ENCODE assay signal across 10 mouse cellular contexts in the genomic region with DNA sequence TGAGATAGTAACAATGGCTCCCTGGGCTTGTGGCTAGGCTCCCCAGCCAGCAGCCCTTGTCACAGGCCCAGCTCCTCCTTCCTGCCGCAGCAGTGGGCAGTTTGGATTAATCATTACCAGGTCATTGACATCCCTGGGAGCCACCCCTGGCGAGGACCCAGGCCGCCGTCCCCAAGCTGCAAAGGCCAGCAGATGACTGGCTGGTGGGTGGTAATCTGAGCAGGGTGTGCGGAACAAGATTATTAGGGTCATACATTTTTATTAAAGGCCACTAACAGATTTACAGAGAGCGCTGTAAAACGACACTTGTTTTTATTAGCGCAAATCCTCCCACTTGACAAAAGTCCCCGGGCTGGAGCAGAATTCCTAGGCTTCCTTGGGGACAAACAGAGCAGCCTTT. TPM values are rescaled to one million over a fixed set of nuclear protein-coding genes. Genes with fewer than 3 reads are reported as not detected.
DNase-seq lines count a peak whose midpoint lies in the region; ATAC-seq lines count a peak whose summit lies in the region.
"Had no signal": no experiment of that assay in that cellular context is flagged by ENCODE, and none has a peak within 500 bp of the region (broad histone marks: within the 10 kb centered on the region; RNA-seq: fewer than 3 reads in every experiment).

No protein-coding gene starts in this region.

- no peak overlapping the region for H3K9ac ChIP-seq in embryonic facial prominence, embryonic 11.5 days (replicated peaks; ENCODE audit: low read length)
- H3K9ac ChIP-seq in forebrain, embryonic 15.5 days (replicated peaks) = no peak overlapping the region
- H3K9ac ChIP-seq: stomach, embryonic 15.5 days had no signal

- H3K4me2 ChIP-seq in embryonic facial prominence, embryonic 11.5 days (ENCODE audit: low read depth, low read length) = no peak overlapping the region
- H3K4me2 ChIP-seq in forebrain, embryonic 15.5 days (replicated peaks) = no peak overlapping the region
- H3K4me2 ChIP-seq: stomach, embryonic 15.5 days had no signal

- no peaks in the 10 kb centered on the region for H3K27me3 ChIP-seq in embryonic facial prominence, embryonic 11.5 days (ENCODE audit: control insufficient read depth, insufficient read depth, low read length)
- H3K27me3 ChIP-seq in forebrain, embryonic 15.5 days = no peaks in the 10 kb centered on the region
- H3K27me3 ChIP-seq: stomach, embryonic 15.5 days had no signal

- H3K9me3 ChIP-seq in embryonic facial prominence, embryonic 11.5 days (replicated peaks; ENCODE audit: control insufficient read depth, low read length) = no peaks in the 10 kb centered on the region
- H3K9me3 ChIP-seq in forebrain, embryonic 15.5 days = no peaks in the 10 kb centered on the region
- H3K9me3 ChIP-seq: stomach, embryonic 15.5 days had no signal

- H3K27ac ChIP-seq in embryonic facial prominence, embryonic 11.5 days (replicated peaks; ENCODE audit: low read depth, low read length) = no peak overlapping the region
- H3K27ac ChIP-seq in forebrain, embryonic 15.5 days (replicated peaks) = no peak overlapping the region
- H3K27ac ChIP-seq: stomach, embryonic 15.5 days had no signal

- WGBS in embryonic facial prominence, embryonic 11.5 days = 14% methylated on average over 9 of the region's 9 CpGs
- 36% methylated on average over 9 of the region's 9 CpGs for WGBS in forebrain, embryonic 15.5 days

- no peaks in the 10 kb centered on the region; the same call in 1 of the 2 replicates for H3K4me1 ChIP-seq in embryonic facial prominence, embryonic 11.5 days (ENCODE audit: control insufficient read depth, insufficient read depth, low read length)
- H3K4me1 ChIP-seq in forebrain, embryonic 15.5 days = no peaks in the 10 kb centered on the region
- H3K4me1 ChIP-seq: stomach, embryonic 15.5 days had no signal

- H3K4me3 ChIP-seq in embryonic facial prominence, embryonic 11.5 days (ENCODE audit: low read depth, low read length) = no peak overlapping the region
- H3K4me3 ChIP-seq in forebrain, embryonic 15.5 days = no peak overlapping the region
- H3K4me3 ChIP-seq: stomach, embryonic 15.5 days had no signal

- no peak; the same call in 1 of the 2 replicates for ATAC-seq in embryonic facial prominence, embryonic 11.5 days (replicated peaks; ENCODE audit: insufficient number of reproducible peaks, low FRiP score, low TSS enrichment, low read depth)
- no peak for ATAC-seq in forebrain, embryonic 15.5 days (replicated peaks)
- ATAC-seq: forebrain, embryonic 16.5 days had no signal

- H3K36me3 ChIP-seq in embryonic facial prominence, embryonic 11.5 days (replicated peaks; ENCODE audit: control insufficient read depth, insufficient read depth, low read depth, low read length) = no peaks in the 10 kb centered on the region
- no peaks in the 10 kb centered on the region for H3K36me3 ChIP-seq in forebrain, embryonic 15.5 days
- H3K36me3 ChIP-seq: stomach, embryonic 15.5 days had no signal

- peak; percentile 46 for DNase-seq in adrenal gland, adult 2 months
- no peak for DNase-seq in adrenal gland, postnatal 4 days (ENCODE audit: low spot score in 2 of 2)
- peak; percentile 4 for DNase-seq in embryonic facial prominence, embryonic 11.5 days (ENCODE audit: low spot score)
- DNase-seq in kidney, postnatal 10 days = peak; percentile 89
- peak; percentile 9 for DNase-seq in lung, postnatal 10 days
- no peak for DNase-seq in heart, postnatal 4 days
- no peak for DNase-seq in frontal cortex, postnatal 14 days (ENCODE audit: low spot score in 2 of 2)

RNA-seq across cellular contexts. Expression of a gene that starts 29.6 kb away (rescaled TPM):
- 1 to 10 TPM; 3.9 to 8.5 TPM for total RNA-seq in adrenal gland, adult 2 months (2021)
- polyA plus RNA-seq in adrenal gland, adult 2 months (2012; rRNA removed) = 1.5 and 2.1 TPM in 2 replicates
- 1 to 10 TPM; 7.6 to 8.4 TPM for total RNA-seq in adrenal gland, postnatal 4 days (2021)
- polyA plus RNA-seq in embryonic facial prominence, embryonic 11.5 days (2014; fragmentation: Nextera tagmentation; extraction: Ambion mirVana) = 0.95 and 1.6 TPM in 2 replicates
- 1 to 10 TPM in 1 of 2 experiments, under 1 TPM in 1; 0.88 to 1.2 TPM for total RNA-seq in heart, postnatal 4 days (2021)
- polyA plus RNA-seq in forebrain, embryonic 15.5 days (2015; fragmentation: Nextera tagmentation; extraction: Ambion mirVana) = 26.6 and 28.8 TPM in 2 replicates

Comparison
In these comparisons a context has a peak if more than half of its experiments do, and no peak if none do; other contexts are left out.
1. DNase-seq: peak in adrenal gland, adult 2 months (single experiment), embryonic facial prominence, embryonic 11.5 days (single experiment), kidney, postnatal 10 days (single experiment) and lung, postnatal 10 days (single experiment); none in adrenal gland, postnatal 4 days (0 of 2), heart, postnatal 4 days (single experiment) and frontal cortex, postnatal 14 days (0 of 2).